Mouse (Mus musculus): ENCODE data around the gene Pcnx2. TPM values are rescaled to one million over a fixed set of nuclear protein-coding genes. Genes with fewer than 3 reads are reported as not detected.

The Pcnx2 gene
- polyA plus RNA-seq, 1 experiment from 2014 or later: 7.5 TPM

GRCm38 (mm10) chr8:125823719-125824118, 74.4 kb downstream of the Pcnx2 start:
- Histone ChIP-seq H3K4me1 (ENCODE audit: control insufficient read depth, insufficient read depth, low read length) (peaks cover 10% of the 10 kb centered on the region; the same call in 1 of the 2 replicates), H3K9me3 (ENCODE audit: control insufficient read depth, low read length) (no peaks in the 10 kb centered on the region), H3K4me2 (ENCODE audit: low read depth, low read length) (no peak overlapping the region), H3K36me3 (ENCODE audit: control insufficient read depth, insufficient read depth, low read length) (no peaks in the 10 kb centered on the region), H3K27me3 (ENCODE audit: control insufficient read depth, insufficient read depth, low read length) (no peaks in the 10 kb centered on the region), H3K27ac (ENCODE audit: low read depth, low read length) (no peak overlapping the region), H3K4me3 (ENCODE audit: low read depth, low read length) (no peak overlapping the region), H3K9ac (replicated peaks; ENCODE audit: low read depth, low read length) (no peak overlapping the region)
- 67% methylated on average over 12 of the region's 12 CpGs for WGBS
- no peak for ATAC-seq (ENCODE audit: low read depth)

GRCm38 (mm10) chr8:125822065-125822464, 76.1 kb downstream of the Pcnx2 start:
- WGBS: 45% methylated on average over 14 of the region's 14 CpGs
- peaks cover 2% of the 10 kb centered on the region; the same call in 1 of the 2 replicates for H3K27me3 ChIP-seq (ENCODE audit: control insufficient read depth, insufficient read depth, low read length)
- no peak overlapping the region for H3K4me2 ChIP-seq (ENCODE audit: low read depth, low read length)
- no peaks in the 10 kb centered on the region for H3K36me3 ChIP-seq (ENCODE audit: control insufficient read depth, insufficient read depth, low read length)
- no peak overlapping the region for H3K4me3 ChIP-seq (ENCODE audit: low read depth, low read length)
- H3K4me1 ChIP-seq (ENCODE audit: control insufficient read depth, insufficient read depth, low read length): peaks cover 10% of the 10 kb centered on the region; the same call in 1 of the 2 replicates
- H3K9ac ChIP-seq (replicated peaks; ENCODE audit: low read depth, low read length): no peak overlapping the region
- no peaks in the 10 kb centered on the region for H3K9me3 ChIP-seq (ENCODE audit: control insufficient read depth, low read length)
- peak overlapping the region; percentile 57; the same call in 1 of the 2 replicates for H3K27ac ChIP-seq (ENCODE audit: low read depth, low read length)
- ATAC-seq (ENCODE audit: low read depth): peak; percentile 62

- Histone ChIP-seq H3K4me1 (ENCODE audit: control insufficient read depth, insufficient read depth, low read length) (peaks cover 10% of the 10 kb centered on the region; the same call in 1 of the 2 replicates), H3K27me3 (ENCODE audit: control insufficient read depth, insufficient read depth, low read length) (peaks cover 2% of the 10 kb centered on the region; the same call in 1 of the 2 replicates), H3K27ac (ENCODE audit: low read depth, low read length) (no peak overlapping the region), H3K4me3 (ENCODE audit: low read depth, low read length) (no peak overlapping the region), H3K9me3 (ENCODE audit: control insufficient read depth, low read length) (peaks cover under 1% of the 10 kb centered on the region; the same call in 1 of the 2 replicates), H3K4me2 (ENCODE audit: low read depth, low read length) (no peak overlapping the region), H3K9ac (replicated peaks; ENCODE audit: low read depth, low read length) (no peak overlapping the region), H3K36me3 (ENCODE audit: control insufficient read depth, insufficient read depth, low read length) (peaks cover 8% of the 10 kb centered on the region; the same call in 1 of the 2 replicates)
- 81% methylated on average over 7 of the region's 7 CpGs for WGBS
- ATAC-seq (ENCODE audit: low read depth): no peak
Observed at GRCm38 (mm10) chr8:125819797-125820196, 78.3 kb downstream of the Pcnx2 start.

- 48% methylated on average over 9 of the region's 9 CpGs for WGBS
- no peak for ATAC-seq (ENCODE audit: low read depth)
Observed at GRCm38 (mm10) chr8:125818796-125819195, 79.3 kb downstream of the Pcnx2 start.

GRCm38 (mm10) chr8:125816742-125817141, 81.4 kb downstream of the Pcnx2 start:
- Histone ChIP-seq H3K4me1 (ENCODE audit: control insufficient read depth, insufficient read depth, low read length) (0 out of 2 replicates have a peak, but pooled peaks cover under 1% of the 10 kb centered on the region), H3K36me3 (ENCODE audit: control insufficient read depth, insufficient read depth, low read length) (peaks cover 14% of the 10 kb centered on the region; the same call in 1 of the 2 replicates), H3K4me2 (ENCODE audit: low read depth, low read length) (no peak overlapping the region), H3K9me3 (ENCODE audit: control insufficient read depth, low read length) (peaks cover 3% of the 10 kb centered on the region; the same call in 1 of the 2 replicates), H3K4me3 (ENCODE audit: low read depth, low read length) (no peak overlapping the region), H3K27me3 (ENCODE audit: control insufficient read depth, insufficient read depth, low read length) (peaks cover 2% of the 10 kb centered on the region; the same call in 1 of the 2 replicates), H3K27ac (ENCODE audit: low read depth, low read length) (no peak overlapping the region), H3K9ac (replicated peaks; ENCODE audit: low read depth, low read length) (no peak overlapping the region)
- WGBS: 82% methylated on average over 5 of the region's 5 CpGs
- ATAC-seq (ENCODE audit: low read depth): no peak

More at GRCm38 (mm10) chr8:125818796-125819195, 79.3 kb downstream of the Pcnx2 start:
- H3K36me3 ChIP-seq (ENCODE audit: control insufficient read depth, insufficient read depth, low read length): peaks cover 14% of the 10 kb centered on the region; the same call in 1 of the 2 replicates
- H3K4me3 ChIP-seq (ENCODE audit: low read depth, low read length): no peak overlapping the region
- peaks cover 3% of the 10 kb centered on the region; the same call in 1 of the 2 replicates for H3K9me3 ChIP-seq (ENCODE audit: control insufficient read depth, low read length)
- H3K4me1 ChIP-seq (ENCODE audit: control insufficient read depth, insufficient read depth, low read length): peaks cover 10% of the 10 kb centered on the region; the same call in 1 of the 2 replicates
- H3K27ac ChIP-seq (ENCODE audit: low read depth, low read length): no peak overlapping the region
- no peak overlapping the region for H3K9ac ChIP-seq (replicated peaks; ENCODE audit: low read depth, low read length)
- no peak overlapping the region for H3K4me2 ChIP-seq (ENCODE audit: low read depth, low read length)
- peaks cover 2% of the 10 kb centered on the region; the same call in 1 of the 2 replicates for H3K27me3 ChIP-seq (ENCODE audit: control insufficient read depth, insufficient read depth, low read length)

- no peaks in the 10 kb centered on the region for H3K9me3 ChIP-seq (ENCODE audit: control insufficient read depth, low read length)
- H3K27me3 ChIP-seq (ENCODE audit: control insufficient read depth, insufficient read depth, low read length): no peaks in the 10 kb centered on the region
- H3K4me2 ChIP-seq (ENCODE audit: low read depth, low read length): no peak overlapping the region
- H3K36me3 ChIP-seq (ENCODE audit: control insufficient read depth, insufficient read depth, low read length): no peaks in the 10 kb centered on the region
- ATAC-seq (ENCODE audit: low read depth): no peak
- H3K9ac ChIP-seq (replicated peaks; ENCODE audit: low read depth, low read length): no peak overlapping the region
- 0 out of 2 replicates have a peak, but pooled peaks cover 2% of the 10 kb centered on the region for H3K4me1 ChIP-seq (ENCODE audit: control insufficient read depth, insufficient read depth, low read length)
- WGBS: 84% methylated on average over 6 of the region's 6 CpGs
- no peak overlapping the region for H3K4me3 ChIP-seq (ENCODE audit: low read depth, low read length)
- H3K27ac ChIP-seq (ENCODE audit: low read depth, low read length): no peak overlapping the region
Observed at GRCm38 (mm10) chr8:125808826-125809225, 89.3 kb downstream of the Pcnx2 start.

- Histone ChIP-seq H3K4me3 (ENCODE audit: low read depth, low read length) (no peak overlapping the region), H3K27ac (ENCODE audit: low read depth, low read length) (no peak overlapping the region), H3K9ac (replicated peaks; ENCODE audit: low read depth, low read length) (no peak overlapping the region), H3K4me1 (ENCODE audit: control insufficient read depth, insufficient read depth, low read length) (0 out of 2 replicates have a peak, but pooled peaks cover 2% of the 10 kb centered on the region), H3K9me3 (ENCODE audit: control insufficient read depth, low read length) (no peaks in the 10 kb centered on the region), H3K36me3 (ENCODE audit: control insufficient read depth, insufficient read depth, low read length) (no peaks in the 10 kb centered on the region), H3K27me3 (ENCODE audit: control insufficient read depth, insufficient read depth, low read length) (no peaks in the 10 kb centered on the region), H3K4me2 (ENCODE audit: low read depth, low read length) (no peak overlapping the region)
- ATAC-seq (ENCODE audit: low read depth): no peak
- WGBS: 88% methylated on average over 12 of the region's 12 CpGs
Observed at GRCm38 (mm10) chr8:125807905-125808310, 90.2 kb downstream of the Pcnx2 start.

GRCm38 (mm10) chr8:125806459-125806858, 91.7 kb downstream of the Pcnx2 start:
- WGBS: 80% methylated on average over 12 of the region's 12 CpGs
- Histone ChIP-seq H3K4me3 (ENCODE audit: low read depth, low read length) (no peak overlapping the region), H3K36me3 (ENCODE audit: control insufficient read depth, insufficient read depth, low read length) (no peaks in the 10 kb centered on the region), H3K9ac (replicated peaks; ENCODE audit: low read depth, low read length) (no peak overlapping the region), H3K27ac (ENCODE audit: low read depth, low read length) (no peak overlapping the region), H3K4me1 (ENCODE audit: control insufficient read depth, insufficient read depth, low read length) (0 out of 2 replicates have a peak, but pooled peaks cover 2% of the 10 kb centered on the region), H3K4me2 (ENCODE audit: low read depth, low read length) (no peak overlapping the region), H3K27me3 (ENCODE audit: control insufficient read depth, insufficient read depth, low read length) (no peaks in the 10 kb centered on the region), H3K9me3 (ENCODE audit: control insufficient read depth, low read length) (no peaks in the 10 kb centered on the region)
- no peak for ATAC-seq (ENCODE audit: low read depth)

GRCm38 (mm10) chr8:125796970-125797369, 101.1 kb downstream of the Pcnx2 start:
- Histone ChIP-seq H3K36me3 (ENCODE audit: control insufficient read depth, insufficient read depth, low read length) (no peaks in the 10 kb centered on the region), H3K4me3 (ENCODE audit: low read depth, low read length) (no peak overlapping the region), H3K27ac (ENCODE audit: low read depth, low read length) (no peak overlapping the region), H3K4me2 (ENCODE audit: low read depth, low read length) (no peak overlapping the region), H3K9me3 (ENCODE audit: control insufficient read depth, low read length) (no peaks in the 10 kb centered on the region), H3K27me3 (ENCODE audit: control insufficient read depth, insufficient read depth, low read length) (no peaks in the 10 kb centered on the region), H3K4me1 (ENCODE audit: control insufficient read depth, insufficient read depth, low read length) (no peaks in the 10 kb centered on the region), H3K9ac (replicated peaks; ENCODE audit: low read depth, low read length) (no peak overlapping the region)
- 97% methylated on average over 2 of the region's 2 CpGs for WGBS
- no peak for ATAC-seq (ENCODE audit: low read depth)

Data from neural tube, embryonic 14.5 days (tissue).